29 mouse cellular contexts compared by ENCODE assay signal in the genomic region with DNA sequence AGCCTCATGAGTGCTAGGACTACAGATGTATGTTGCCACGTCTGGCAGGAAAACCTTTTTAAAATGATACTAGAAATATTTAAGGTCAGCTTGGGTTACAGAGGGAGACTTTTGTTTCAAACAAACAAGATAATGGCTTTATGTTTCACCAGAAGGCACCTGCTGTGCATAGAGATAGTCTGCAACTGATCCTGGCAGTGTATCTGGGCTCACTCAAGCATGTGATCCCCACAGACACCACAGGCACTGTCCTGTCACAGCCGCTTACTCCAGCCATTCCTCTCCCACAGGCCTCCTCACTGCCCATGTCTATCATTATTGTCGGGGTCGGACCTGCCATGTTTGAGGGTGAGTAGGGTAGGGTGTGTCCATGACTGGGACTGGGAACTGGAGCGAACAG. TPM values are rescaled to one million over a fixed set of nuclear protein-coding genes. Genes with fewer than 3 reads are reported as not detected.
"Had no signal": no experiment of that assay in that cellular context is flagged by ENCODE, and none has a peak within 500 bp of the region (broad histone marks: within the 10 kb centered on the region; RNA-seq: fewer than 3 reads in every experiment).

No protein-coding gene starts in this region.

- H3K9me3 ChIP-seq: embryonic facial prominence, embryonic 10.5 days; embryonic facial prominence, embryonic 12.5 days; embryonic facial prominence, embryonic 13.5 days; embryonic facial prominence, embryonic 15.5 days; forebrain, embryonic 10.5 days; forebrain, embryonic 12.5 days; forebrain, embryonic 13.5 days; forebrain, embryonic 15.5 days had no signal

- H3K27ac ChIP-seq: embryonic facial prominence, embryonic 10.5 days; embryonic facial prominence, embryonic 12.5 days; embryonic facial prominence, embryonic 13.5 days; embryonic facial prominence, embryonic 15.5 days; forebrain, embryonic 10.5 days; forebrain, embryonic 12.5 days; forebrain, embryonic 13.5 days; forebrain, embryonic 15.5 days; heart, adult 2 months had no signal

- H3K4me3 ChIP-seq: embryonic facial prominence, embryonic 10.5 days; embryonic facial prominence, embryonic 12.5 days; embryonic facial prominence, embryonic 13.5 days; embryonic facial prominence, embryonic 15.5 days; erythroblast, embryonic 14.5 days; forebrain, embryonic 10.5 days; forebrain, embryonic 12.5 days; forebrain, embryonic 13.5 days; forebrain, embryonic 15.5 days; heart, adult 2 months had no signal

- H3K9ac ChIP-seq: embryonic facial prominence, embryonic 12.5 days; embryonic facial prominence, embryonic 13.5 days; embryonic facial prominence, embryonic 15.5 days; forebrain, embryonic 12.5 days; forebrain, embryonic 13.5 days; forebrain, embryonic 15.5 days; forebrain, postnatal 0 days had no signal

- ATAC-seq: forebrain, embryonic 13.5 days; forebrain, embryonic 14.5 days; forebrain, embryonic 15.5 days; forebrain, embryonic 16.5 days; forebrain, postnatal 0 days had no signal

- DNase-seq: cerebellum, adult 8-10 months; cerebellum, adult 9-10 months; cerebellum, adult 9-11 months; cerebellum, postnatal 10 days; cerebellum, postnatal 14 days; cerebellum, postnatal 25 days; cerebellum, postnatal 36 days; embryo, embryonic 11 days; forebrain, postnatal 0 days; gastrocnemius, postnatal 10 days; gastrocnemius, postnatal 25 days; gastrocnemius, postnatal 36 days; heart, adult 11 months; heart, adult 18-20 months; heart, adult 2 months had no signal

- H3K36me3 ChIP-seq: embryonic facial prominence, embryonic 10.5 days; embryonic facial prominence, embryonic 12.5 days; embryonic facial prominence, embryonic 13.5 days; embryonic facial prominence, embryonic 15.5 days; forebrain, embryonic 10.5 days; forebrain, embryonic 12.5 days; forebrain, embryonic 15.5 days had no signal

- H3K27me3 ChIP-seq: embryonic facial prominence, embryonic 13.5 days; embryonic facial prominence, embryonic 15.5 days; forebrain, embryonic 13.5 days; forebrain, embryonic 15.5 days had no signal

RNA-seq across cellular contexts. Expression of a gene that starts 19.2 kb away (rescaled TPM):
- total RNA-seq: gastrocnemius, adult 8-10 months; gastrocnemius, postnatal 25 days; gastrocnemius, postnatal 36 days; granulocyte monocyte progenitor cell, adult 5-6 weeks; heart, adult 18-20 months had no signal
- polyA plus RNA-seq: gonadal fat pad, adult 2 months had no signal
